Mouse (Mus musculus) right cerebral cortex, adult 2 months (tissue): ENCODE measurements at regions not wholly inside any gene's neighbourhood (a gene's known extent, or its start where the extent isn't known, plus 50 kb on each side); places are given as distances from the start of the nearest gene placed in this dataset.
A peak's percentile ranks its signal among the peaks of the same experiment; 100 is the strongest.

Experiments
- DNase-seq, 2 experiments: peaks; one replicate each; pipeline ENCODE4 v3.0.0; 2021 to 2022; ENCODE audit warnings: low spot score in 2 of 2

DNA sequence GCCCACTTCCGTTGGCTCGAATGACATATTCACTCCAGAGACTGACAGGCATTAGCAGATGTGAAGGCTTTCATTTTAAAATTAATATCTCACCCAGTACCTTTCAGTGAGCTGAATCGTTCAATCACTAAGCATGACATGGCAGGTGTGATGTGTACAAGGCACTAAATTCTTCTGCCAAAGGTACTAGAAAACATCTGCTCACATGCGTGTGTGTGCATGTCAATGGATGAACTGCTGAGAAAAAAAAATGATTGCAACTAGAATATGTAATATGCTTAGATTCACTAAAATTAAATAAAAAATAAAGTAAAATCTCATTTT is 191.6 kb upstream of the Mageb18 start:
- no peak for DNase-seq

DNA sequence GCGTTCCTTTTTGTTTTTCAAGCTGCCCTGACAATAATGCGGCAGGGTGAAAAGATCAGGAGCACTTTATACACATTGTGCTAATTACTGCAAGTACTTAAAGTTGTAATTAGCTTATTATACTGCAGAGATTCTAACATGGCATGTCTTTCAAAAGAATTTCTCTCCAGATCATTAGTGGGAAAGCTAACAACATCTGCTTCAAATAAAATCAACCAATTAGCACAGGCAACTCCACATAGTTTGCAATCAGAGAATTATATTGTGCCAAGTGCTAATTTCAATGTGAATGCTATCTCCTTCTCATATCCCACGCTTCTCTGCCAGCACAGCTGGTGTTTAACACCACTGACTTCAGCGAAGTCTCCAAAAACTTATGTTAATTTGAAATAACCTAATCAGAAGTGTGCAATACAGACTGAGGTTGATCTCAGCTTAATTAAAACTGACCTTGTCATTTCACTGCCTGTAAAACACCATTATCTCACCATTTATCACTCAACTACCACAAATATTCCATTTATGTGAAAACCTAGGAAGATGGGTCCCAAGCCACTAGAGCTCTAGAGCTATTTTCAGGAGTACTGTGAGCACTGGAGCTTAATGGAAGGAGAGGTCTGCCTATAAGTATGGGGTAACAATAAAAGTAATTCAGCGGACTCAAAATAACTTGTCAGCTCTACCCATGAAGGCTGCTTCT is 191.1 kb upstream of the Mageb18 start:
- no peak for DNase-seq

DNA sequence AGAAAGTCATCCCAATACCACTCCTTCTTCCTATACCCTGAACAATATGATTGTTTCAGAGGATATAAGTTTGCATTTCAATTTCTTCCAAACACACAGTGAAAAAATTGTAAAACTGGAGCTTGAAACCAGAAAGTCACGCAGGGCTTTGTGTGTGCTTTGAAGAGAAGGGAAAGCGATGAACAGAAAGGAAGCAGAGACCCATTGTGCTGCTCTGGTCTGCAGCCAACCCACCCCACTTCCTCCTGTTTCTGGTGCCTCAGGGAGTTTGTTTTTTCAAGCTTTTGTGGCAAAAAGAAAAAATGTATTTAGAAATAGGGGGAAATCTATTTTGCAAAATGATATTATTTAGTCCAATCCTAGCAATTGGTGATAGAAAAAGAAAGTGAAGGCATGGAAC is 187.4 kb upstream of the Mageb18 start:
- DNase-seq, result no peak

DNA sequence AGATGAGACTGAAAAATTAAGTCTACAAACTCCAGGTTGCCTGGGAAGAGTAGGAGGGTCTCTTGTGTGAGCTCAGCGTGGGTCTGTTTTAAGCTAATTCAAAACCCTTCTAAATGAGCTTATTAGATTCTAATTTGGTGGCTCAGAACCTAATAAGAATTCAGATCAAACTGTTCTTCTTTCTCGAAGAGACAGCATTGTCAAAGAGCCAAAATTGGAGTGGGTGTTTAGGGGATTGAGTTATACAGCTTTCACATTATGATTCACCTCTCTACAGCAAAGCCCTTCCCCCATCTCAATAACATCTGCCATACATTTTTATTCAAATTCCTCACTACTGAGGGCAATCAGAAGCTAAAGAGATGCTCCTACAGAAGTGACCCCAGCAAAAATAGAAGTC is 140.7 kb upstream of the Mageb18 start:
- DNase-seq, result no peak

DNA sequence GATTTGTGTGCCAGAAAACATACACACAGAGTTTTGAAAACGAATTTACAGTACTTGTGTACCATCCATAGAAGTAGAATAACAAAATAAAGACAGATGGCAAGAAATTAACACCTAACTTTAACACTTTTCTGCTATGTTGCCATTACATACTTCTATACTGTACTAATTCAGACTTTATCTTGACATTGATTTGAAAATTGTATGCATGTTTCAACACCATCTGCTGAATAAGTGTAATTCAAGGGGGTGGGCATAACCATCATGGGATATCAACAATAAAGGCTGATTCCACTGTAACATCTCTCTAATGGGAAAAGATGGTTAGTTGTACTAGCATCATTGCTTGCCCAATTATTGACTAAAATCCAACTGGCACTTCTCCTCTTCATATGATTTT is 110.9 kb upstream of the Mageb18 start:
- DNase-seq, result no peak

DNA sequence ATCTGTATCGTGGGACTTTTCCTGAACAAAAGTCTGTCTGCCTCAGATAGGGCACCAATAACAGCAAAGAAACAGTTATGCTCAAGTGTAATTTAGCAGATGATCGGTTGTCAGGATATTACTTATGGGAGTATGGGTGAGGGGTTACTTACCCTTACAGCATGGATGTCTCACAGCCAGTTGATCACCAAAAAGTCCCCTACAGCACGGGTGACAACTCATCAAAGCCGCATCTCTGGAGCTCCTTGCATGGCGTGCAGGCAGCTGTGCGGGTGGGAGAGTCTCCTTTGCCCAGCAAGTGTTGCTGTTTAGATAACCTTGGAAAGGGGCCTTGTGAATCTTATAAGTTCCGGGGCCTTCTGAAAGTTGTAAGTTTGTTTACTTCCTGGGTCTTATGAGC is 80.4 kb upstream of the Mageb18 start:
- no peak for DNase-seq

DNA sequence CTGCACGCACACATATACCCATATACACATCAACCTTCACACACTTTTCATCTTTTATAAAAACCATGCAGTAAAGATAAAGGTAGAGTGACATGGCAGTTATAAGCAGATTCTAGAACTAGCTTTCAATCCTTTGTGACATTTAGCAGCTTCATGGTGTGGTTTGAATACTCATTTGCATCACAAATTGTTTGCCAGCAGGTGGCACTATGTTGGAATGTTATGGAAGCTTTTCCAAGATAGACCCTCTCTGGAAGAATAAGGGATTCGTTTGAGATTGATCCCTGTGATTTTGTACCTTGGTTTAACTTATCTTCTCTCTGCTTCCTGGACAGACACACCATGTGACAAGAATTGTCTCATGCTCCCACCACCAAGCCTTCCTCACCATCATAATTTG is 61.8 kb upstream of the Mageb18 start:
- peak; percentile 2 to 7 for DNase-seq
